Mouse (Mus musculus) liver, embryonic 14.5 days (tissue): ENCODE measurements around the gene Nrbf2. TPM values are rescaled to one million over a fixed set of nuclear protein-coding genes. Genes with fewer than 3 reads are reported as not detected.
A peak's percentile ranks its signal among the peaks of the same experiment; 100 is the strongest.

Source experiments
- ATAC-seq: fragments of 200-750 bp; cut with Nextera tagmentation; 2 replicates; pipeline ENCODE4 v1.8.0; 2017; ENCODE audit warnings: moderate number of reproducible peaks, mild to moderate bottlenecking, moderate library complexity; ENCODE audit not compliant: insufficient read depth
- DNase-seq, 3 experiments: peaks; one replicate each; pipeline ENCODE4 v3.0.0-alpha.2; 2012 to 2013; ENCODE audit warnings: low read depth in 3 of 3, low spot score in 3 of 3
- H3K27ac ChIP-seq: fragments of 300-500 bp; sonication (generic); 2 replicates; pipeline ENCODE4 v1.5.1; 2014; ENCODE audit warnings: moderate library complexity, mild to moderate bottlenecking, control low read depth, inconsistent platforms
- H3K27me3 ChIP-seq: fragments of 300-500 bp; sonication (generic); 2 replicates; pipeline ENCODE4 v1.6.1; 2014; ENCODE audit warnings: mild to moderate bottlenecking, low read length, moderate library complexity; ENCODE audit not compliant: control insufficient read depth, insufficient read depth
- H3K36me3 ChIP-seq: fragments of 300-500 bp; sonication (generic); replicated peaks from 2 replicates; pipeline ENCODE4 v1.6.1; 2014; ENCODE audit warnings: low read depth; ENCODE audit not compliant: control insufficient read depth, insufficient read depth
- H3K4me1 ChIP-seq, 2 experiments: fragments of 200-500 bp in 1 of 2; fragments of 300-500 bp in 1 of 2; sonication (generic) in 1 of 2; replicated peaks; 2 replicates each; pipeline ENCODE4 v1.6.1; 2012 to 2014; ENCODE audit warnings: antibody characterized with exemption in 1 of 2, inconsistent platforms in 1 of 2, low read length in 1 of 2; ENCODE audit not compliant: control insufficient read depth in 2 of 2, insufficient read depth in 2 of 2
- H3K4me2 ChIP-seq: fragments of 300-500 bp; sonication (generic); 2 replicates; pipeline ENCODE4 v1.6.1; 2014; ENCODE audit warnings: low read depth, mild to moderate bottlenecking, control low read depth, moderate library complexity
- H3K4me3 ChIP-seq, 2 experiments: fragments of 200-500 bp in 1 of 2; fragments of 300-500 bp in 1 of 2; sonication (generic) in 1 of 2; 2 replicates each; pipeline ENCODE4 v1.5.1; 2012 to 2014; ENCODE audit warnings: low read depth in 2 of 2, low read length in 2 of 2, mild to moderate bottlenecking in 2 of 2, control low read depth in 1 of 2, inconsistent platforms in 1 of 2, moderate library complexity in 1 of 2; ENCODE audit not compliant: insufficient read depth in 1 of 2
- H3K9ac ChIP-seq: fragments of 300-500 bp; sonication (generic); replicated peaks from 2 replicates; pipeline ENCODE4 v1.6.1; 2014; ENCODE audit warnings: mild to moderate bottlenecking, control low read depth, moderate library complexity
- H3K9me3 ChIP-seq: fragments of 300-500 bp; sonication (generic); 2 replicates; pipeline ENCODE4 v1.6.1; 2016; ENCODE audit warnings: low read length, mixed read lengths; ENCODE audit not compliant: control insufficient read depth
- CTCF ChIP-seq: IDR thresholded peaks from 2 replicates; pipeline ENCODE4 v1.5.1; 2016; ENCODE audit warnings: antibody characterized with exemption, low read depth, control low read depth
- EP300 ChIP-seq: IDR thresholded peaks from 2 replicates; pipeline ENCODE4 v1.6.1; 2016; ENCODE audit warnings: antibody characterized with exemption, low read depth
- WGBS: fragments of 180-500 bp; shearing (Covaris S2); extraction: QIAGEN DNeasy Blood & Tissue Kit; methylation state at CpG from one replicate; pipeline ENCODE4 v1.1.7; 2014; ENCODE audit not compliant: insufficient replicate concordance; 5-methylcytosine and 5-hydroxymethylcytosine counted together
- polyA plus RNA-seq, 2 experiments: library from polyadenylated mRNA; depleted of rRNA in 1 of 2; stranded (reverse) in 1 of 2; unstranded in 1 of 2; fragments of >200 nt; fragmentation: Nextera tagmentation in 1 of 2; extraction: Ambion mirVana in 1 of 2; gene quantifications; 2 replicates each; pipeline versions ENCODE4 v1.2.1 to v1.2.3; 2012 to 2014

Nrbf2 gene
- polyA plus RNA-seq, 2 experiments = 5.5 to 15.0 TPM

DNA sequence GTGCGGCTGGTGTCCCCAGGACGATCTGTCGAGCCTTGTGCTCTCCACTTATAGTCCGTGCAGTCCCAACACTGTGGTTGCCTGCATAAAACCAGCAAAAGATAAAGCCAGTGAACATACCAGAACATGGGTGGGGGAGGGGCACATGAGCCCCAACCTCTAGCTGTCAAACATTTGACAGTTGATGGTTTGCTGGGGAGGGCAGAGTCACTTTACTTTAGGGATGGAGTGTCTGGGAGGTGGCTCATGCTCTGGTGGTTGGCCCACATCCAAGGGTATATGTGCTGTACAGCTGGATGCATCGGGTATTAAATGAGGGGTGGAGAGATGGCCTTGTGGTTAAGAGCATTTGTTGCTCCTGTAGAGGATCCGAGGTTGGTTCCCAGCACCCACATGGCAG, 15.9 kb upstream of the Nrbf2 start:
- H3K4me3 ChIP-seq = no peak overlapping the region
- no peak overlapping the region for H3K27ac ChIP-seq
- no peaks in the 10 kb centered on the region for H3K36me3 ChIP-seq
- no peak overlapping the region for H3K4me2 ChIP-seq
- TF ChIP-seq EP300 (no peak), CTCF (no peak)
- peaks cover 0 to 22% of the 10 kb centered on the region in 2 experiments; a peak in 3 of 4 replicates for H3K4me1 ChIP-seq
- no peaks in the 10 kb centered on the region for H3K9me3 ChIP-seq
- ATAC-seq = peak; percentile 36; the same call in 1 of the 2 replicates
- no peak for DNase-seq
- no peak overlapping the region for H3K9ac ChIP-seq
- no peaks in the 10 kb centered on the region for H3K27me3 ChIP-seq
- 40% methylated on average over 6 of the region's 6 CpGs for WGBS

DNA sequence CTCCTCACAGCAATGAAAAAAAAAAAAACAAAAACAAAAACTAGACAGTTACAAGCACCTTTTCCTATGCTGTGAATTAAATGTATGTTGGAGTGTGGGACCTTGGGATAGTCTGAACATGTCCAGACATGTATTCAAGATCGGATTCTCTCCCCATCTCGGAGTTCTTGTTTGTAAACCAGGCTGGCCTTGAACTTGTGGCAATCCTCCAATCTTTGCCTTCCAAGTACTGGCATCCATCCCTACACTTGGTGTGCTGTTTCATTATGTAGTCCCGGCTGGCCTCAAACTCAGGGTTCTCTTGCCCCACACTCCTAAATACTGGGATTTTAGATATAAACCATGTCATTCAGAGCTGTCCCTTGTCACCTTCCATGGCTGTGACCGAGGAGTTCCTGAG, 14.2 kb upstream of the Nrbf2 start:
- DNase-seq = no peak
- Histone ChIP-seq H3K4me2 (no peak overlapping the region; the same call in 1 of the 2 replicates), H3K27me3 (no peaks in the 10 kb centered on the region), H3K9ac (no peak overlapping the region), H3K4me1 (peaks cover 0 to 32% of the 10 kb centered on the region in 2 experiments), H3K4me3 (no peak overlapping the region), H3K27ac (no peak overlapping the region), H3K9me3 (no peaks in the 10 kb centered on the region), H3K36me3 (no peaks in the 10 kb centered on the region)
- no peak for ATAC-seq
- 67% methylated on average over 4 of the region's 4 CpGs for WGBS
- no peak for TF ChIP-seq EP300
- no peak for TF ChIP-seq CTCF

DNA sequence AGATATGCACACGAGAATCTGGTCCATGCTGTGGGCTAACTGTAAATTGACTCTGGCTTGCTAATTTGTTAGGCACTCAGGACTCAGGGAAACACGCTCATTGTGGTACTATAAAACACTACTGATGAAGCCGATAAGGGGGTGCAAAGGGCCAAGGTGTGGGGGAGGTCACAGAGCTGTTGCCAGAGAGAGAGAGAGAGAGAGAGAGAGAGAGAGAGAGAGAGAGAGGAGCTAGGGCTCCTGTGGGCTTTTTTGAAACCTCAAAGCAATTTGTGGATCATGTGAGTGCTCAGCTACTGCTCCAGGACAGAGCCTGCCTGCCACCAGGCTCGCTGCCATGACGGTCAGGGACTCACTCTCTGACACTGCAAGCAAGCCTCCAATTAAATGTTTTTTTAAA, 13.8 kb upstream of the Nrbf2 start:
- Histone ChIP-seq H3K36me3 (no peaks in the 10 kb centered on the region), H3K27ac (no peak overlapping the region), H3K27me3 (no peaks in the 10 kb centered on the region), H3K9me3 (no peaks in the 10 kb centered on the region), H3K4me3 (no peak overlapping the region), H3K4me1 (peaks cover 0 to 32% of the 10 kb centered on the region in 2 experiments), H3K9ac (no peak overlapping the region), H3K4me2 (peak overlapping the region; percentile 31)
- no peak for TF ChIP-seq CTCF
- no peak for DNase-seq
- no peak for ATAC-seq
- 39% methylated on average over 5 of the region's 5 CpGs for WGBS

DNA sequence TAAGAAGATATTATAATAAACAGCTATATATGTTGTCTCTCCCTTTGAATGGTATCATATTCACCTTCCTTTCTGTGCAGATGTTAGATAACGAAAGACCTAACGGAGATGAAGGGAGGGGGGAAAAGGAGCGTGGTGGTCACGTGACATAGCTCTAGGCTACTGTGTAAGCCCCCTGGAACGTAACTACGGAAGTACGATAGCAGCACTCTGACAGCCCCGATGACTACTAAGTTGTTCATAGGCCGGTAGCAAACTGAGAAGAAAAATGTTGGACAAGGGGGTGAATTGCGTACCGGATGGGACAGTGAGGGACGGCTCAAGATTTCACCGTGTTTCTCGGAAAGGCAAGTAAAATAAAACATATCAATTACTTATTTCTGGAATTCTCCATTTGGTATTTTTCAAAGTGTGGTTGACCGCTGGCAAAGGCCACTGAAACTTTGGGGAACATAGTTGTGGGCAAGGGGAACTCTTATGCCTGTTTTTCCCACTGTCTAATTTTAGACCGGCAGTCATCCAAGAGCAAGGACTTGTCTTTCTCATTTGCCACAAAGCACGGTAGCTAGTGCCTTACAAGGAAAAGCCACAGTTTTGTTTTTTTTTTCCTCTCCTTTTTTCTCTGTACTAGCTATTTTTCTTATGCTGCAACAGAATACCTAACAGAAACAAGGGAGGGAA, 12.2 kb upstream of the Nrbf2 start:
- ATAC-seq (peak; percentile 29; the same call in 1 of the 2 replicates), DNase-seq (no peak)
- Histone ChIP-seq H3K27me3 (no peaks in the 10 kb centered on the region), H3K4me1 (peaks cover 0 to 32% of the 10 kb centered on the region in 2 experiments), H3K9ac (no peak overlapping the region), H3K4me3 (peak overlapping the region; percentile 10 to 36), H3K36me3 (no peaks in the 10 kb centered on the region), H3K4me2 (peak overlapping the region; percentile 37), H3K9me3 (no peaks in the 10 kb centered on the region), H3K27ac (no peak overlapping the region)
- 55% methylated on average over 17 of the region's 17 CpGs for WGBS
- peak; percentile 33; the same call in 1 of the 2 replicates for TF ChIP-seq EP300
- no peak for TF ChIP-seq CTCF

DNA sequence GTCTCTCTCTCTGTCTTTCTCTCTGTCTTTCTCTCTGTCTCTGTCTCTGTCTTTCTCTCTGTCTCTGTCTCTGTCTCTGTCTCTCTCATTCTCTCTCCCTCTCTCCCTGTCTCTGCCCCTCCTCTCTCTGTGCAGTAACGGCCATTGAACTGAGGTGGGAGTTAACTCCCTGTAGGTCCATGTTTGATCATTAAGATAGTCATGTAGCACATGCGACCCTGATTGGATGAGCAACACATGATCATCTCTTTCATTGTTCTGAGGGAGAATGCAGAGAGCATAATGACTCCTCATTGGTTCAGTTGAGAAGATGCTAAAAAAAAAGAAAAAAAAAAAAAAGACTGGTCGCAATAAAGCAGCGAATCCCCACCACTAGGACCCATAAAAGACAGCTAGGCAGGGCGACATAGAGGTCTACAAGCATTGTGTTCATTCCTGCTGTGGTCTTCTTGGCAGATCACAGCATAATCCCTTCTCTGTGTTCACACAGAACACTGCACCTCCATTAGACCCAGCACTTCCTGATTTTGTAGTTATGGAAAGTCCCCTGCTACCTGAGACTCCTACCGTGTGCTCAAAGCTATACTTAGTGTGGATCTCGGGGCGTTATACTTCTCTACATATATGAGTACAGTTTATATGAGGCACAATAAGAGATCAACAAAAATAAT, 11.5 kb upstream of the Nrbf2 start:
- H3K4me3 ChIP-seq = 0 out of 4 replicates have a peak overlapping the region, but pooled peaks of 1 of the 2 experiments have one; percentile 8

More for the DNA sequence above, 11.5 kb upstream of the Nrbf2 start:
- peaks cover 0 to 32% of the 10 kb centered on the region in 2 experiments for H3K4me1 ChIP-seq
- H3K9me3 ChIP-seq = no peaks in the 10 kb centered on the region
- ATAC-seq = peak; percentile 49; the same call in 1 of the 2 replicates
- H3K36me3 ChIP-seq = no peaks in the 10 kb centered on the region
- H3K27ac ChIP-seq = peak overlapping the region; percentile 43
- no peak for TF ChIP-seq CTCF
- no peak; the same call in 1 of the 2 replicates for TF ChIP-seq EP300
- peak overlapping the region; percentile 37 for H3K4me2 ChIP-seq
- 51% methylated on average over 8 of the region's 8 CpGs for WGBS
- DNase-seq = no peak
- no peaks in the 10 kb centered on the region for H3K27me3 ChIP-seq
- H3K9ac ChIP-seq = no peak overlapping the region
